Mouse (Mus musculus): ENCODE measurements at regions not wholly inside any gene's neighbourhood (a gene's known extent, or its start where the extent isn't known, plus 50 kb on each side); places are given as distances from the start of the nearest gene placed in this dataset.

DNA sequence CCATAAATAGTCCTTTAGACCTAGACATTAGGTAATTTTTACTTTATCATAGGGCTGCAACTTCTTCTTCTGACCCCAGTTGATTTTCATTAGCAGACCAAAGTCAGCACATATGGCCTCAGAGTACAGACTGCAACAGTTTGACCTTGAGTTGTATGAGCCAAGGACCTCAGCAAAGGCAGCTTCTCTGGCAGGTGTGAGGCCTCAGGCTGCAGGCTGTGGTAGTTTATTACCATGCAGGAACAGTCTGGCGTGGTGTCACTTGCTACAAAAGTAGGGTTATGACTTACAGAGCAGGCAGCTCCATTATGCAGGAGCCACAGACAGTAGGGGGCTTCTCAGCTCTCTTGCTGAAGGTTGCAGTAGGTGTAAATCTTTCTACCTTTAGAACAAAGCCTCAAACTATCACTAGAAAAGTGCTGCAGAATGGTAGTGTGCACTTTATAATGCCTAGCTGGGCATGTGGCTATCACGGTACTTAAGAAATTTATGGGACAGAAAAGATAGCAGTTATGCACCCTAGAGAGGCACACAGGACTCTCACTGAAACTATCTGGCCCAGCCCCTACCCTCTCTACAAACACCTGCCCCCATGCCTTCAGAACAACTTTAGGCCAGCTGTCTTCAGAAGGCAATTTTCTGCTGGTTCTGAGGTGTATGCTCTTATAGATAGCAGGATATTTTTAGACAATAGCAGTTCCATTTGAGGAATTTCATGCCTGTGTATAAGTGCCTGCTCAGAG, 215.7 kb downstream of the Il15 start:
- 55% methylated on average over 2 of the region's 2 CpGs for WGBS
- H3K4me3 ChIP-seq, result no peak overlapping the region
- H3K27me3 ChIP-seq (ENCODE audit: insufficient read depth, poor library complexity, severe bottlenecking), result no peaks in the 10 kb centered on the region
- peak overlapping the region; percentile 47; the same call in 1 of the 2 replicates for H3K27ac ChIP-seq
- no peak for DNase-seq (ENCODE audit: low spot score)
- peaks cover 8% of the 10 kb centered on the region for H3K4me1 ChIP-seq
- H3K36me3 ChIP-seq, result no peaks in the 10 kb centered on the region
- no peaks in the 10 kb centered on the region for H3K9me3 ChIP-seq

DNA sequence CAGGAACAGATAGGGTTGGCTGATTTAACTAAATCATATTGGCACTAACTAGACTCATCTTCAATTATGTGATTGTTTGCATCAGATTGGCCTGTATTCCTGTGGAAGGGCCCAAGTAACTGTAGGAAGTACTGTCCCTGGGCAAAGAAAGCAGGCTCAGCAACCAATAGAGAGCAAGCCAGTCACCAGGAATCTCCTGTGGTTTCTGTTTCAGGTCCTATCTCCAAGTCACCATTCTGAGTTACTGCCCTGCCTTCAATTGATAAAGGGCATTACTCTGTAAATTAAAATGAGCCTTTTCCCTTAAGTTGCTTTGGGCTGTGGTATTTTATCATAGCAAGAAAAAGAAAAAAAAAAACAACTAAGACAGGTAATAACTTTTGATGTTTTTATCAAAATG, 219.0 kb downstream of the Il15 start:
- no peaks in the 10 kb centered on the region for H3K9me3 ChIP-seq
- peaks cover 8% of the 10 kb centered on the region for H3K4me1 ChIP-seq
- H3K36me3 ChIP-seq, result no peaks in the 10 kb centered on the region
- no peaks in the 10 kb centered on the region for H3K27me3 ChIP-seq (ENCODE audit: insufficient read depth, poor library complexity, severe bottlenecking)
- no peak overlapping the region for H3K4me3 ChIP-seq
- no peak overlapping the region for H3K27ac ChIP-seq
- no peak for DNase-seq (ENCODE audit: low spot score)
